Mouse (Mus musculus): ENCODE data around the gene H2-DMa.

The H2-DMa gene

GRCm38 (mm10) chr17:34152923-34153322 is 33.6 kb downstream of the H2-DMa start, which contains the start of gene H2-DMb1:
TSS of gene H2-DMb1 (plus strand) at chr17:34153072.
- in situ Hi-C loops (cut with MboI, MseI): no loop called here

GRCm38 (mm10) chr17:34155534-34155933 is 36.2 kb downstream of the H2-DMa start:
- in situ Hi-C loops (cut with MboI, MseI): no loop called here

GRCm38 (mm10) chr17:34164202-34164895 is 45.0 kb downstream of the H2-DMa start:
- in situ Hi-C loops (cut with MboI, MseI): no loop called here

GRCm38 (mm10) chr17:34165033-34165730 is 45.8 kb downstream of the H2-DMa start:
- in situ Hi-C loops (cut with MboI, MseI): loop anchor here (5.0 kb wide), 2 partner anchors 33 to 83 kb away; no protein-coding TSS in a partner anchor

- in situ Hi-C loops (cut with MboI, MseI): loop anchor here (5.0 kb wide), 2 partner anchors 37 to 87 kb away; no protein-coding TSS in a partner anchor
Measured at GRCm38 (mm10) chr17:34169279-34169678, 49.9 kb downstream of the H2-DMa start.

GRCm38 (mm10) chr17:34170487-34170876 is 51.1 kb downstream of the H2-DMa start:
- in situ Hi-C loops (cut with MboI, MseI): loop anchor here (5.0 kb wide), 1 partner anchor 37 kb away; no protein-coding TSS in a partner anchor

- in situ Hi-C loops (cut with MboI, MseI): loop anchor here (5.0 kb wide), 1 partner anchor 36 kb away; no protein-coding TSS in a partner anchor
Measured at GRCm38 (mm10) chr17:34170877-34171498, 51.6 kb downstream of the H2-DMa start.

- in situ Hi-C loops (cut with MboI, MseI): loop anchor here (5.0 kb wide), 1 partner anchor 35 kb away; no protein-coding TSS in a partner anchor
Measured at GRCm38 (mm10) chr17:34172528-34172927, 53.2 kb downstream of the H2-DMa start.

GRCm38 (mm10) chr17:34174075-34174474 is 54.7 kb downstream of the H2-DMa start:
- in situ Hi-C loops (cut with MboI, MseI): loop anchor here (5.0 kb wide), 1 partner anchor 33 kb away; no protein-coding TSS in a partner anchor

GRCm38 (mm10) chr17:34177179-34177578 is 57.8 kb downstream of the H2-DMa start:
- in situ Hi-C loops (cut with MboI, MseI): loop anchor here (25.0 kb wide), 1 partner anchor 1685 kb away; the partner anchor contains the start of genes Nrm and Ppp1r18

- in situ Hi-C loops (cut with MboI, MseI): loop anchor here (25.0 kb wide), 1 partner anchor 1683 kb away; the partner anchor contains the start of genes Nrm and Ppp1r18
Measured at GRCm38 (mm10) chr17:34179019-34179418, 59.7 kb downstream of the H2-DMa start.

GRCm38 (mm10) chr17:34179913-34180859 is 60.8 kb downstream of the H2-DMa start:
- in situ Hi-C loops (cut with MboI, MseI): loop anchor here (5.0 to 25.0 kb wide), 2 partner anchors 57 to 1682 kb away; partner anchors contain the start of genes H2-Ob, Nrm and Ppp1r18

- in situ Hi-C loops (cut with MboI, MseI): loop anchor here (5.0 to 25.0 kb wide), 2 partner anchors 54 to 1679 kb away; partner anchors contain the start of genes H2-Ob, Nrm and Ppp1r18
Measured at GRCm38 (mm10) chr17:34183564-34184219, 64.4 kb downstream of the H2-DMa start.

GRCm38 (mm10) chr17:34185526-34185925 is 66.2 kb downstream of the H2-DMa start:
- in situ Hi-C loops (cut with MboI, MseI): loop anchor here (25.0 kb wide), 1 partner anchor 1677 kb away; the partner anchor contains the start of genes Nrm and Ppp1r18

GRCm38 (mm10) chr17:34186885-34187260 is 67.5 kb downstream of the H2-DMa start:
- in situ Hi-C loops (cut with MboI, MseI): loop anchor here (25.0 kb wide), 1 partner anchor 1675 kb away; the partner anchor contains the start of genes Nrm and Ppp1r18

- in situ Hi-C loops (cut with MboI, MseI): loop anchor here (25.0 kb wide), 1 partner anchor 1675 kb away; the partner anchor contains the start of genes Nrm and Ppp1r18
Measured at GRCm38 (mm10) chr17:34187261-34187916, 68.0 kb downstream of the H2-DMa start, which contains the start of the genes Tap1 and Psmb9. TSS of gene Tap1 (plus strand) at chr17:34187553. TSS of gene Psmb9 (minus strand) at chr17:34187764.

- in situ Hi-C loops (cut with MboI, MseI): loop anchor here (25.0 kb wide), 1 partner anchor 1674 kb away; the partner anchor contains the start of genes Nrm and Ppp1r18
Measured at GRCm38 (mm10) chr17:34188010-34188409, 68.7 kb downstream of the H2-DMa start.
